Mouse (Mus musculus) mouse embryonic stem cell (cell line): ENCODE results near the gene Serpina6.
"Not testable (repeated sequence)": the region's sequence is repeated elsewhere in the genome, so short reads cannot be mapped to it uniquely, and the experiment has no call there.

Experiments used
- in situ Hi-C, 2 experiments: fragments of 300-500 bp; cut with MboI; formaldehyde crosslinking; loops; 1 replicate in 1 of 2; 3 replicates in 1 of 2; pipeline ENCODE4 v1.14.3; 2019 to 2020; ENCODE audit warnings: low sequenced_read_pairs in 2 of 2, low pct_unique_long_range_greater_than_20kb in 1 of 2, mixed read lengths in 1 of 2; ENCODE audit not compliant: unreplicated experiment in 1 of 2

Gene Serpina6

DNA sequence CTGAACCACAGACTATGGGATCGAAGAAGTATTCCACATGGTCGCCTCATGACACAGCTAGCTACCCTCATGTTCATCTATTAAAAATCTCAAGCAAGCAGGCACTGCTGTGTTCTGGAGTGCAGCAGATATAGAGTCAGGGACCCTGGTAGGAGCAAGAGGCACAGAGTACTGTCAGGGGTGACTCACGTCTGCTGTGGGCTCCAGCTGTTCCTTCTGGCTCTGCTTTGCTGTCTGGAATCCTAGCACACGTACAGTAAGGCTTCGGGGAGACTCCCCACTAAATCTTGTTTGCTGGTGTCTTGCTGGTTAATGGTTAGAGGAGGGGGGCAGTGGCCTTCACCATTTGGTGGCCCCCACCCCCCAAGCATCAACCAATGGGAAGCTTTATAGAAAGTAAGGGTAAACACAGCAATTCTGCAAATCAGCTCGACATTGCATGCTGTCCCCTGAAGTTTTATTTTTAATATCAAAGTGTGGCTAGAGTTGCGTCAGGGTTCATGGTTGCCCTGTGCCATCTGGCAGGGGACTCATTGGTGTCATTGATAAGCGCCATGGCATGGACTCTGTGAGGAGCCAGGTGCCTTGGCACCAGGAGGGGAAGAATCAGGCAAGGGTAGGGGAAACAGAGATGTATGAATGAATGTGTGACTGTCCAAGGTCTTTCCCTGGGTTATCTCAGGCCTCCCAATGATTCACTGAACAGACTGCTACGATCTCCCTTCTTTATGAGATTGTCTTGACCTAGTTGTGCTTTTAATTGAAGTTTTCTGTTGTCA lies at the start of gene Serpina6:
Gene Serpina6, minus strand, starts transcription at position 365 of the 779 bp plus-strand sequence.
- in situ Hi-C loops = no loop called here

DNA sequence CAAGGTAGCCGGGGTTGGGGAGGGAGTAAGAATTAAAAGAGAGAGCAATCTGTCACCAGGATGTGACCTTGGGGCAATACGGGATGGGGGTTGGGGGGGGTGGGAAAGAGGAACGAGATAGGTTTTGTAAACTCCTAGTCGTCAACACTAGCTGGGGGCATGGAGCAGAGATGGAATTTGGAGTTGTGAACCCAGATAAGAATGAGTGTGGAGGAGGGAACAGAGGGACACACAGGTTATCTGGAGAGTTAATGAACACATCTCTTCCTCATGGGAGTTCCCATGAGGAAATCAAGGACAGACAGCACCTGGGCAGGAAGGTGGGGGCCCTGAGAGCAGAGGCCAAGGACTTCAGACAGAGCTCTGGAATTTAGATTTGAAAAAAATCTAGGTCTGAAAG lies 49.1 kb upstream of the Serpina6 start:
- in situ Hi-C loops = no loop called here

DNA sequence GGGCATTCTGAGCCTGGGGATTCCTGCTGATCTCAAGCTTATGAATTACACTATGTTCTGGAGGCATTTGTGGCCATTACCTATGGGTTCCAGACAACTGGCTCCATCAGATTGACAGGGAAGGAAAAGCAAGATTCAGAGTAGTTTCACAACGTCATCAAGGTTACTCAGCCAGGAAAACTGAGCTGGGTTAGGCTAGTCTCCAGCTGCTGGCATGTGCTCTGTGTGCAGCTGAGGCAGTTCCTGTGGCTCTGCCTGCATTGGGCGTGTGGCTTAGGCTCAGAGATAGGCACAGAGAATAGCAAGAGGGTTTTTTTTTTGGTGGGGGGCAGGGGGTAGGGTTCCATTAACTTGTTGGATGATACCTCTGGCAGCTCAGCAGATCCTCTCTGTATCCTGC lies 48.5 kb upstream of the Serpina6 start:
- in situ Hi-C loops = no loop called here

DNA sequence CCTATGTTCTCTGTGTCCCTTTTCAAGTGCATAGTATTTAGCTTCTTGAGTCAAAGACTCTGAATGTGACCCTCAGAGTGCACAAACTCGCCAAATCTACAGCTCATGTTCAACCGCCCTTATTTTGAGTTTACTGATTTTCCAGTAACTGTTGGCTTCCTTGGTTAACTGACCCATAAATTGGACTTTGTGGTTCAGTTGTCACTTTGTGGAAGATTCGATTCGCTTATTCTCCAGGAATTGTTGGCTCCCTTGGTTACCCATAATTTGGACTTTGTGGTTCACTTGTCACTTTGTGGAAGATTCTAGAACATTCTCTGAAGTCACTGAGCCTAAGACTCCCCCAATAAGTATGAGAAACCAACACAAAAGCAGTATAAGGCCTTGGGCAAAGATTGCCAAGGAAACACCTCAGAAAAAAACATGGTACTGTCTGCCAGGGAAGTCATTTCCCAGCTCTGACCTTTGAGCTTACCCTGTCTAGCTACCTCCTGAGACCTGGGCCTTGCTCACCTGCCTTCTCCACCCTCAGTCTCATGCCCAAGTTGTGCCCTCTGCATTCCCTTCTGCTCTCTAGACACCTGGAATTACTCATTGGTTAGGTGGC lies 43.2 kb upstream of the Serpina6 start:
- in situ Hi-C loops = no loop called here

DNA sequence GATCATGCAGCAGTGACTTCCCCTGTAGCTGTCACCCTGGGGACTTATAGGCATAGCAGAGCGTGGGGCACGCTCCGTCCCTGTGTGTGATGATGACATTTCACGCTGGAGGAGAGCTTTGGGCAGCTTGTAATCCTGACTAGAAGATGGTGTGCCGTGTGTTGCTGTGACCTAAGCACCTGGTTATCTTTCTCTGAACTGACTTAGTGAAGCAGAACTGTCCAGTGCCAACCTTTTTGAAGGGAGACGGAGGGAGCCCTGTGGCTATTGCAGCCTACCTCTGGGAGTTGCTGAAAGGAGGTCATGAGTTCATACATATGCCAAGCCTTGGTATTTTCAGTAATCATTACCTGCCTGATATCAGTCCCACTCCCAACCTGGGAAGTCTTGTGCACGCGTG lies 38.4 kb upstream of the Serpina6 start, which contains the start of gene Serpina1f:
Gene Serpina1f, minus strand, starts transcription at position 101 of the 400 bp plus-strand sequence.
- in situ Hi-C loops = no loop called here

DNA sequence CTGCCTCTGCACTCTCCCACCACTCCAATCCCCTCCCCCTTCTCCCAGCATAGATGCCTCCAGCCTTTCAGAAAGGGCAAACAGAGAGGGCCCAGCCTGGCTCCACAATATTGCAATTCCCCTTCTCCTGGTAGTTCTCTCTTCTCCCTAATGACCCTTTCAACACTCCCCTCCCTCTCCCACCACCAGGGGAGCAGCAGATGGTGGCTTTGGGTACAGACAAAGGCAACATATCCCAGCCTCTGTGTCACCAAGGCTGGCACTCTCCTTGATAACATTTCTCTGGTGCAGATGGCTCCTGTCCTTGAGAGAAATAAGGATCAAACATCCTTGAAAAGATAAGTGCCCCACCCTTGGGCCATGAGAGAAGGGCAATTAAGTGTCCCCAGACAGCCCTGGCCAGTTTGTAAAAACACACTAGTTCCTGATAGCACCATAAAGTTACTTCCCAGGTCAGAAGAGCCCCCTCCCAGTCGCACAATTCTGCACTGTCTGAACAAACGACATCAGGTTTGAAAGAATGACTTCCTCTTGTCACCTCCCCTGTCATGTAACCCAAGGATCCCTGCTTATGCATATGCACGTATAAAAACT lies 31.3 kb upstream of the Serpina6 start:
- in situ Hi-C loops = no loop called here

DNA sequence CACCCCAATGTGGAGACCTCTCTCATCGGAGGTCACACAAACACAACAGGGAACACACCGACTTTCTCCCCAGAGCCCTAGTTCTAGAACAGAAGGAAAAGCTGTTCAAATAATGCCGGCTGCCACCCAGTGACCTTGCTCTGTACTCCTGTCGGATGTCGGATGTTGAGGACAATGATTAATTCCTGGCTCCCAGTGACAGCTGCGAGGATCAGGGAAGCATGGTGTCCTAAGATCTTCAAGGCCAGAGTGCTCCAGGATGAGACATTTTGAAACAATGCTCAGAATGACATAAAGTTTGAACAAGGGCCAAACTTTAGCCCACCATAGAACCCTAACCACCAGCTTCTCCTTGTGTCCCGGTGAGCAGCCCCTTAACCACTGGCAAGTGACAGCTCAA lies 30.0 kb upstream of the Serpina6 start:
- in situ Hi-C loops = no loop called here

DNA sequence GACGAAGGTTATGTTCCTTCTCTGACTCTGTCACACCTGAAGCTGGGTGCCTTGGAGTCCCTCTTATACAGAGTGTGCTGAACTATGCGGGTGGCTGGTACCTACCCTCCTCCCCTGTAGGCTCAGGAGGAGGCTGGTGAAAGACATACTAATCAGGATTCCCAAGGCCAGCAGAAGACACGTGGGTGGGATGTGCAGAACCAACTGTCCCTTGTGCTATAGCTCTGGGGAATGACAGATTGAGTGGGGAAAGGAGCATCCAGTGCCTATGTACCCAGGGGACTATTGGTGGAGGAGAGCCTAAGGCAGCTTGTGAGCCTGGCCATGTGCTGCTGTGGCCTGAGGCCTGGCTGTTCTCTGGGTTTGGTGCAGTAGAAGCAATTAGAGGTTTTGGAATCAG lies 29.0 kb upstream of the Serpina6 start:
- in situ Hi-C loops = no loop called here

DNA sequence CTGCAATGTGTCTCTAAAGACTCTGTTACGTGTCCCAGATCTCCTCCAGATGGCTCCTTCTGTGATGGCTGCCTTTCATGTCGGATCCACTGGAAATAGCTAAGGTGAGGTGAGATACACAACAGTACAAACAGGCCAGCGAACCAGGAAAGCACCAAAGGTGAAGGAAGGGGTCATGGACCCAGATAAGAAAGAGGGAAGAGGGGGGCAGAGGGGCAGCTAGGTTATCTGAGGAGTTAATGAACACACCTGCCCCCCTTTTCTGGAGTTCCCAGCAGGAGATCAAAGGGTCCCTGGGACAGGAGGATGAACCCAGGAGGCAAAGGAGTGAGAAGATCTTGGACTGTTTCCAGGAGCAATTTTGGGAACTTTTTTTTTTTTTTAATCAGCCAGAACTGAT lies 28.4 kb upstream of the Serpina6 start:
- in situ Hi-C loops = no loop called here

DNA sequence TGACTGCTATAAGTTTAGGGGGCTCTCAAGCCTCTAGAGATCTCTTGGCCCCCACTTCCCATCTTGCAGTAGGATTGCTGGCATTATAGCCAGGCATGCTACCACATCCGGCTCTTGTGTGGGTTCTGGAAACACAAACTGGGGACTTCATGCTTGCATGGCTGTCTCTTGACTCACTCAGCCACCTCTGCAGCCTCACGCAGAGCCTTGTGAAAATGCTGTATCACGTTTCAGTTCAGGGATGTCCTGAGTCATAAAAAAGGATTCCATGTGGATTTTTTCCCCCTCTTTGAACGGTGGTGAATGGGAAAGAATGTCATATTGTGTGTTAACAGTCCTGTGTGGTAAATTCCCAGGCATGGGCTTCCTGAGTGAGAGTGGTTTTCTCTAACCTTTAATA lies 26.8 kb upstream of the Serpina6 start:
- in situ Hi-C loops = no loop called here

DNA sequence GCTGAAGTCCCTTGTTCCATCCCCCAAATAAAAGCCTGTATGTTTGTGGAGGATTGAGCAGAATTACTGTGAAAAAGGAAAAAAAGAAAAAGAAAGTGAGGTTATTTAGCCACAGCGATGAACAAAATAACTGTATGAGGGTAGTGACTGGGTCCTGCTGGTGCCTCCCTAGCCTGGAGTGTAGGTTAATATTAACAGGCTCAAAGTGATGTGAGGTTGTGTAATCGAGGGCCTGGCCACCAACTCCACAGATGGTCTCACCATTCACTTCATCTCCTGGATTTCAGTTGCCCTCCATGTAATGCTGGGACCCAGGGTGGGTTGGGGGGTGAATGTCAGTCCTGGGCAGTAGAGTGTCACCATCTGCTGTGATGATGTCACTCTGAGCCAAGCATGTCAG lies 24.7 kb upstream of the Serpina6 start:
- in situ Hi-C loops = no loop called here

DNA sequence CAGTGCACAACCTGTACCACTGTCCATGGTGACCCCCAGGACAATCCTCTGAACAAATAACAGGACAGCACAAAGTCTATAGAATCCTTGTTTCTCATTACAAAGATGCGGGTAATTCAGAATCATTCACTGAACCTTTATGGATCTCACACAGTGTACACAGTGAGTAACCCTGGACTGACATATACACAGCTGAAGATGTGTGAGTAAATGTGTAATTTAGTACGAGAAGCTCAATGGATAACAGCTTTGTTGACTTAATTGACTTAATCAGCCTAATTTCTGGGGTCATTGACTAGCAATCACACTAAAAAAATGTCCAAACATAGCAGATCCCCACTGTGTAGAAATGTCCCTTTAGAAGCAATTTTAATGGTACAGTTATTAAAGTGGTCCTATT lies 24.2 kb upstream of the Serpina6 start:
- in situ Hi-C loops = no loop called here

DNA sequence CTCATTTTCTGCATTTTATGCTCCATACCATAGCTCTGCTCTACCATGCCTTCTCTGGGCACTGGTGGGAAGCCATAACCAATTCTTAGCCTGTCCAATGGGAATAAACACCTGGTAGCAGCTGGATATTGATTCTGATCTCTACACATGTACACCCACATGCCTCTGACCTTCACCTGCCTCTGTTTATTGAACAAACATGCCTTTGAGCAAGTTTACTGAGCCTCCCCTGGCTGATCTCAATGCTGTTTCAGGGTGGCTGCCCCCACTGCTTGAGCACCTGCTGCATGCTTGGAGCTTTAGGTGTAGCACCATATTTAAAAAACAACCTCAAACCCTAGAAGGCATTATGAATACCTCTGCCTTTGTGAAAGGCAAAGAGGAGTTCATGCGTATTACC lies 22.8 kb upstream of the Serpina6 start:
- in situ Hi-C loops = not testable (repeated sequence)

DNA sequence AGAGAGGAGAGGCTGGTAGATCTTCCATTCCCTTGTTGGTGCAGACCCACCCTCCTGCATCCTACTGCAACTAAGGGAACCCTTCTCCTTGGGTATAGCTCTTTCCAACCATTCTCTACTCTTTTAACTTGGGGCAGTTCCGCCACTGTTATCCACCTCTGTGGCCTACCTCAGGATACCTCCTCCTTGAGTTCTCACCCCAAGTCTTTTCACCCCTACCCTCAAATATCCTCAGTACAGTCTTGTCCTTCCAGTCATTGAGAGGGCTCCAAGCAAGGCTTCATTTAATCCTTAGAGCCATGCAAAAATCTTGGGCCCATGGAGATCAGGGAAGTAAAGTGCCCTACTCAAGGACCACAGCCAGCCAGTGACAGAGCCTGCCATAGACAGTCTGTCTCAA lies 19.0 kb upstream of the Serpina6 start, which contains the start of gene Serpina16:
Gene Serpina16, minus strand, starts transcription at position 101 of the 400 bp plus-strand sequence.
- in situ Hi-C loops = no loop called here

DNA sequence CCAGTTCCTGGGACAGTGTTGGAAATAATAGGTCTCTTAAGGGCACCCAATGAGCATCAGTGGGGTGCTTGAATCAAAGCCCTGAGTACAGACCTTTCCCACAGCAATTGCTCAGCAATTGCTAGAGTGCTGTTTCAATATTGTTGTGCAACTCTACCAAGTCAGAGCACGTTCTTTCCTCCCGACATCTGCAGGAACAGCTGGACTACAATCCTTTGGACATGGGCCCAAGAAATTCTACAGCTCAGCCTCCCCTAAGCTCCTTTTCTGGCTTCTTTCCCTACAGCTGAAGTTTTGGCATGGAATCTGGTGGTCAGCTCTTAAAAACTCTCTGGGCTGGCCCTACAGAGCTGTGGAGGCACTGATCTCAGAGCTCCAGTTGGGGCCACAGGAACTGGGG lies 16.2 kb upstream of the Serpina6 start:
- in situ Hi-C loops = no loop called here

DNA sequence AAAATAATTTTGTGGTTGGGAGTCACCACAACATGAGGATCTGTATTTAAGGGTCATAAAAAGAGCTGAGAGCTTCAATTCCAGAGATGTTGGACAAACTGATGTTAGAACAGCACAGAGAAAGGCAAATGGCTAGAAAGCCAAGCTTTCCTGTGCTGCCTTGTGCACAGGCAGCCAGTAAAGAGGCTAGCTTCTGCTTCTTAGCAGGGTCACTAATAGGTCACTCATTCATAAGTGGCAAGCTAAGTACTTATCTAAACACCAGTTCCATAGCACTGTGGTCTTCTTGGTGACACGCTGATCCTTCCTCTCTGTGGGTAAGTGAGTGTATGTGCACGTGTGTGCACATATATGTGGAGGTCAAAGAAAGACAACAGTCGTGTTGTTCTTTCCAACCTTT lies 14.5 kb upstream of the Serpina6 start:
- in situ Hi-C loops = no loop called here

DNA sequence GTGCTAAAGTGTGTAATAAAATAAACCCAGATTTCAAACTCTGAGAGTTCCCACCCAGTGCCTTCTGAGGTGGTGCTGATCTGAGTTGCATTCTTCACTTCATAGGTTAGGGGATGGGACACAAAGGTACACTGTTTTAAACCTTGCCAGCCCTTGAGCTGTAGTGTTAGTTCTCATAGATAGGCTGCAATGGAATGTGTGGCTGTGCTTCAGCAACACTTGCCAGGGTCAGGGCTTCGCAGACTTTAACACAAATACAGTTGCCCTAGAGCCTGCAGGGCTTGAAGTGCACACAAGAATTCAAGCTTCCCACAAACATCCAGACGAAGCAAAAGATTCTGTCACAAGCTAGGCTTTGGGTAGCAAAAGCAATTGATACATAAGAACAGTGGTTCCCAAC lies 14.0 kb upstream of the Serpina6 start:
- in situ Hi-C loops = no loop called here

DNA sequence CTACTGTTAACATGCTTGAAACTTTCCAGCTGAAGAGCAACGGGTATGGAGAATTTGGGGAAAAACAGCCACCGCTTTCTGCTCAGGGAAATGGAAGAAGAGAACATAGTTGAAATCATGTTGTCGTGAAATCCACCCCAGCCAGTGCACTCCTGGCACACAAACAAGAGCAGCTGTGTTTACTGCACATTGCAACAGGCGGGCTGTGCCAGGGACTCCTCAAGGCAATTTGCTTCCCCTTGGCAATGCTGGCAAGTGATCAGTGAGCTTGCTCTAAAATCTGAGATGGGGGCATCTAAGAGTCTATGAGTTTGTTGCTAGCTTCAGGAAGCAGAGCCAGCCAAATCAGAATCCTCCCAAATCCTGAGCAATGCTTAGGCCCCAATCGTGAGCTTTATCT lies 13.3 kb upstream of the Serpina6 start:
- in situ Hi-C loops = no loop called here

DNA sequence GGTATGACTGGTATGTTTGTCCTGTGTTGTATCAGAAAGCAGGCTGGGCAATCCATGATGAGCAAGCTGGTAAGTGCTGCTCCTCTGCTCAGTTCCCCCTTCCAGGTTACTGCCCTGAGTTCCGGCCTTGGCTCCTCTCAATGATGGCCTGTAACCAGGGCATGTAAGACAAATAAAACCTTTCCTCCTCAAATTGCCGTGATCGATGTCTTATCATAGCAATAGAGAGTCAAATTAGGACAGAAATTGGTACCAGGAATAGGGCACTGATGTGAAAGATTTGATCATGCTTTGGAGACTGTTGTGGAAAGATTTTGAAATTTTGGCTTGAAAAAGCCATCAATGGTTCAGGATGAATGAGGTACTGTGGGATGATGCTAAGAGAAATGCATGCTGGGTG lies 8.3 kb upstream of the Serpina6 start:
- in situ Hi-C loops = no loop called here

DNA sequence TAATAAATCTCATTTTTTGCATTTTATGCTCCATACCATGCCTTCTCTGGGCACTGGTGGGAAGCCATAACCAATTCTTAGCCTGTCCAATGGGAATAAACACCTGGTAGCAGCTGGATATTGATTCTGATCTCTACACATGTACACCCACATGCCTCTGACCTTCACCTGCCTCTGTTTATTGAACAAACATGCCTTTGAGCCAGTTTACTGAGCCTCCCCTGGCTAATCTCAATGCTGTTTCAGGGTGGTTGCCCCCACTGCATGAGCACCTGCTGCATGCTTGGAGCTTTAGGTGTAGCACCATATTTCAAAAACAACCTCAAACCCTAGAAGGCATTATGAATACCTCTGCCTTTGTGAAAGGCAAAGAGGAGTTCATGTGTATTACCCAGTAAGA lies 5.0 kb upstream of the Serpina6 start:
- in situ Hi-C loops = not testable (repeated sequence)
